Mouse (Mus musculus) C2C12 (cell line): Measurements from ENCODE around the gene Clns1a.

Experiments used
- CEBPB ChIP-seq: IDR thresholded peaks from one replicate; pipeline ENCODE4 v1.6.1; 2011; ENCODE audit warnings: low read depth, mild to moderate bottlenecking, control low read depth, moderate library complexity
- CTCF ChIP-seq: IDR thresholded peaks from one replicate; pipeline ENCODE4 v1.5.1; 2011; ENCODE audit not compliant: control insufficient read depth, insufficient read depth, insufficient read length
- MAX ChIP-seq: IDR thresholded peaks from one replicate; pipeline ENCODE4 v1.6.1; 2011; ENCODE audit warnings: mild to moderate bottlenecking, control low read depth
- MYOD1 ChIP-seq: IDR thresholded peaks from one replicate; pipeline ENCODE4 v1.6.1; 2011; ENCODE audit warnings: low read depth; ENCODE audit not compliant: control insufficient read depth, insufficient read length
- MYOG ChIP-seq: IDR thresholded peaks from one replicate; pipeline ENCODE4 v1.6.1; 2011; ENCODE audit not compliant: control insufficient read depth, insufficient read length; ENCODE audit errors: extremely low read depth
- USF1 ChIP-seq: IDR thresholded peaks from one replicate; pipeline ENCODE4 v1.6.1; 2011; ENCODE audit warnings: low read depth, mild to moderate bottlenecking, control low read depth, moderate library complexity

- TF ChIP-seq CTCF: no peak
- TF ChIP-seq MYOG: no peak
- no peak for TF ChIP-seq MAX
- no peak for TF ChIP-seq MYOD1
- no peak for TF ChIP-seq USF1
- no peak for TF ChIP-seq CEBPB
Observed at GRCm38 (mm10) chr7:97695441-97695840, 993 bp upstream of the Clns1a start.
